Mouse (Mus musculus) erythroblast, embryonic 14.5 days (primary cell): ENCODE results near the gene Ahnak. TPM values are rescaled to one million over a fixed set of nuclear protein-coding genes. Genes with fewer than 3 reads are reported as not detected.

Experiments
- H3K27me3 ChIP-seq: 2 replicates; pipeline ENCODE4 v1.6.1; 2012; ENCODE audit warnings: inconsistent platforms; ENCODE audit not compliant: control insufficient read depth
- H3K36me3 ChIP-seq: 2 replicates; pipeline ENCODE4 v1.6.1; 2012; ENCODE audit warnings: mild to moderate bottlenecking, inconsistent platforms; ENCODE audit not compliant: control insufficient read depth
- H3K4me1 ChIP-seq: 2 replicates; pipeline ENCODE4 v1.6.1; 2012; ENCODE audit warnings: inconsistent platforms; ENCODE audit not compliant: control insufficient read depth
- H3K4me3 ChIP-seq: replicated peaks from 2 replicates; pipeline ENCODE3; 2012; ENCODE audit warnings: moderate library complexity, mild to moderate bottlenecking, inconsistent platforms
- H3K9me3 ChIP-seq: 2 replicates; pipeline ENCODE4 v1.6.1; 2012; ENCODE audit warnings: low read length, inconsistent platforms, mixed read lengths; ENCODE audit not compliant: control insufficient read depth
- GATA1 ChIP-seq: IDR thresholded peaks from 2 replicates; pipeline ENCODE4 v1.6.1; 2012; ENCODE audit warnings: low read length, inconsistent platforms, mixed read lengths
- TAL1 ChIP-seq: IDR thresholded peaks from 3 replicates; pipeline ENCODE4 v1.6.1; 2012; ENCODE audit warnings: low read length, inconsistent platforms, mixed read lengths
- polyA plus RNA-seq: library from polyadenylated mRNA; stranded (reverse); fragments of >175 nt; gene quantifications from 2 replicates; pipeline ENCODE4 v1.2.3, GENCODE M21; 2012

The Ahnak gene
- polyA plus RNA-seq, 1 experiment, result 0.01 TPM

GRCm38 (mm10) chr19:9063831-9064230 lies 74.7 kb downstream of the Ahnak start:
- Histone ChIP-seq H3K9me3 (no peaks in the 10 kb centered on the region), H3K4me3 (no peak overlapping the region), H3K36me3 (no peaks in the 10 kb centered on the region), H3K4me1 (peaks cover 6% of the 10 kb centered on the region), H3K27me3 (no peaks in the 10 kb centered on the region)
- TF ChIP-seq TAL1 (no peak), GATA1 (no peak)

GRCm38 (mm10) chr19:9065621-9066561 lies 76.8 kb downstream of the Ahnak start:
- Histone ChIP-seq H3K4me1 (peaks cover 2% of the 10 kb centered on the region), H3K4me3 (no peak overlapping the region), H3K27me3 (no peaks in the 10 kb centered on the region), H3K36me3 (no peaks in the 10 kb centered on the region), H3K9me3 (no peaks in the 10 kb centered on the region)
- no peak for TF ChIP-seq GATA1
- TF ChIP-seq TAL1, result no peak

GRCm38 (mm10) chr19:9067292-9067691 lies 78.2 kb downstream of the Ahnak start:
- Histone ChIP-seq H3K9me3 (no peaks in the 10 kb centered on the region), H3K4me1 (peaks cover 2% of the 10 kb centered on the region), H3K4me3 (no peak overlapping the region), H3K36me3 (no peaks in the 10 kb centered on the region), H3K27me3 (no peaks in the 10 kb centered on the region)
- TF ChIP-seq GATA1, result no peak
- no peak for TF ChIP-seq TAL1

- H3K9me3 ChIP-seq, result no peaks in the 10 kb centered on the region
- H3K4me1 ChIP-seq, result peaks cover 2% of the 10 kb centered on the region
- TF ChIP-seq GATA1 (no peak), TAL1 (no peak)
- no peaks in the 10 kb centered on the region for H3K27me3 ChIP-seq
- H3K4me3 ChIP-seq, result no peak overlapping the region
- H3K36me3 ChIP-seq, result no peaks in the 10 kb centered on the region
Measured at GRCm38 (mm10) chr19:9069687-9070307, 80.7 kb downstream of the Ahnak start.

GRCm38 (mm10) chr19:9070316-9070715 lies 81.2 kb downstream of the Ahnak start:
- Histone ChIP-seq H3K9me3 (no peaks in the 10 kb centered on the region), H3K4me1 (peaks cover 2% of the 10 kb centered on the region), H3K27me3 (no peaks in the 10 kb centered on the region), H3K36me3 (no peaks in the 10 kb centered on the region), H3K4me3 (no peak overlapping the region)
- TF ChIP-seq GATA1, result no peak
- TF ChIP-seq TAL1, result no peak

GRCm38 (mm10) chr19:9071456-9072156 lies 82.5 kb downstream of the Ahnak start:
- no peak for TF ChIP-seq TAL1
- no peak for TF ChIP-seq GATA1
- Histone ChIP-seq H3K36me3 (no peaks in the 10 kb centered on the region), H3K27me3 (no peaks in the 10 kb centered on the region), H3K4me3 (no peak overlapping the region), H3K9me3 (no peaks in the 10 kb centered on the region), H3K4me1 (no peaks in the 10 kb centered on the region)

- Histone ChIP-seq H3K27me3 (no peaks in the 10 kb centered on the region), H3K4me1 (no peaks in the 10 kb centered on the region), H3K36me3 (no peaks in the 10 kb centered on the region), H3K9me3 (no peaks in the 10 kb centered on the region), H3K4me3 (no peak overlapping the region)
- TF ChIP-seq GATA1, result no peak
- TF ChIP-seq TAL1, result no peak
Measured at GRCm38 (mm10) chr19:9072157-9072530, 83.1 kb downstream of the Ahnak start.

- no peaks in the 10 kb centered on the region for H3K9me3 ChIP-seq
- no peak overlapping the region for H3K4me3 ChIP-seq
- no peaks in the 10 kb centered on the region for H3K36me3 ChIP-seq
- no peaks in the 10 kb centered on the region for H3K4me1 ChIP-seq
- no peaks in the 10 kb centered on the region for H3K27me3 ChIP-seq
- TF ChIP-seq TAL1 (no peak), GATA1 (no peak)
Measured at GRCm38 (mm10) chr19:9073776-9074411, 84.8 kb downstream of the Ahnak start.
